Mouse (Mus musculus): ENCODE results near the gene Sarm1.

DNA sequence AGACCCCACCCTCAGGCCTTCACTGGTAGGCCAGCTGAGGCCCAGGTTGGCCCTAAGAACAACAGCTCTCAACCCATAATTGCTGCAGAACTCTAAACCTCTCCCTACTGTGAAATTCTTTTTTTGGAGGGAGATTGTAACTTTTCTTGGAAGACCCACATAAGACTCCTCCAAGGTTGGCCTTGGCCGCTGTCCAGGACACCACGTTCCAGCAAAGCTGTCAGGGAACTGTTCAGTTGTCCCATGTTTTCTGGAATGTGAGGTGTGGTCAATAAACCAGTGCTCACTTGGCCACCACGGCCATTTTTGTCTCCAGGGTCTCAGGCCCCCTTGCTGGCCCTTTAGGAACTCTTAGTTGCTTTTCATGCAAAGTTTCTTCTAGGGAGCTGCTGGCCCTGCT is 24.3 kb upstream of the Sarm1 start:
- TF ChIP-seq CTCF (IDR thresholded peaks at IDR 0.05; ENCODE audit: borderline replicate concordance, control insufficient read depth, extremely low read depth, insufficient read depth, low read length, poor library complexity) (no peak), POLR2A (IDR thresholded peaks at IDR 0.05; ENCODE audit: control insufficient read depth, extremely low read depth, insufficient read depth, low read length, poor library complexity) (no peak)

Measured in thymus, adult 2 months (tissue).